Mouse (Mus musculus) spleen, postnatal 4 days (tissue): ENCODE measurements around the gene Phactr3.

Experiments
- DNase-seq, 2 experiments: peaks; one replicate each; pipeline ENCODE4 v3.0.0; 2022; ENCODE audit warnings: low spot score in 2 of 2

Gene Phactr3

DNA sequence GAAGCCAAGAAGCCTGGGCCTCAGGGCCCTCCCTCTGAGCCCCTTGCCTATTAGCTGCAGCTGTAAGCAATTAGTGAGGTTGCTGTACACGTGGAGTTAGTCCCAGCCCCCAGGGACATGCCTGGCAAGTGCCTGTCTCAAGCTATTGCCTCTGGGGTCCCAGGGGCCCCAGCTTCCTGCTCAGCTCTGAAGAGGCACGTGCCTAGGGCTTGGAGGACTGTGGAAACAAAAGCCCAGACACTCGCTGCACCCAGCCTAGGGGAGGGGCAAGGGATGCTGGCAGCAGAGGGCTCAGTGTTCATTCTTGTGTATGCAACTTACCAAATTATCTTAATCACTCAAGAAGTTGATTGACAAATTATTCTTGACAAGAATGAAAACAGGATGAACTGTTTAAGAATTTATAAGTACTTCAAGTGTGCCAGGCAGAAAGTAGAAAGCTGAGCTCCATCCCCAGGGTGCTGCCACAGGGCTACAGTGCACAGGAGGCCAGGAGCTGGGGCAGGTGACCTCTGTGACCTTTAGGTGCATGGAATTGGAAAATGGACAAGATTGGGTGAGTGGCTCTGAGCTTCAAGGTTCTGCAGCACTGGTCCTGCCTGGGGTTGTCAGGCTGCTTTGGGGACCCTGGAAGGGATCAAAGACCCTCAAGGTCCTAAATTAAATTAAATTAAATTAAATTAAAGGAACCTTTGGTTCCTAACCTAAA lies 138.5 kb downstream of the Phactr3 start:
- DNase-seq, result no peak

DNA sequence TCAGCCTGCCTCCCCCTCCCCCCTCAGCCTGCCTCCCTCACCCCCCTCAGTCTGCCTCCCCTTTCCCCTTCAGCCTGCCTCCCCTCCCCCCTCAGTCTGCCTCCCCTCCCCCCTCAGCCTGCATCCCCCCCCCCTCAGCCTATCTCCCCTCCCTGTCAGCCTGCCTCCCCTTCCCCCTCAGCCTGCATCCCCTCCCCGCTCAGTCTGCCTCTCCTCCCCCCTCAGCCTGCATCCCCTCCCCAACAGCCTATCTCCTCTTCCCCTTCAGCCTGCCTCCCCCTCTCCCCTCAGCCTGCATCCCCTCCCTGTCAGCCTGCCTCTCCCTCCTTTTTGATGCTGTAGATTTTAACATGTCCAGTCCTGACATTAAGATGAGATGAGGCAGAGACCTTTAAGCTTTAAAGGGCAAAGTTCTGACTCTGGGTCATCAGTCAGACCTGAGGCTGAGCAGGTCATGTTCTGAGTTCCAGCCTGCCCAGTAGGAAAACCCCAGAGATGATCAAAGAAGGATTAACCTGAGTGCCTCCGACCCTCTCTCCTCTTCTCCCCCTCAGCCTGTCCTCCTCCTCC lies 139.3 kb downstream of the Phactr3 start:
- DNase-seq, result no peak

DNA sequence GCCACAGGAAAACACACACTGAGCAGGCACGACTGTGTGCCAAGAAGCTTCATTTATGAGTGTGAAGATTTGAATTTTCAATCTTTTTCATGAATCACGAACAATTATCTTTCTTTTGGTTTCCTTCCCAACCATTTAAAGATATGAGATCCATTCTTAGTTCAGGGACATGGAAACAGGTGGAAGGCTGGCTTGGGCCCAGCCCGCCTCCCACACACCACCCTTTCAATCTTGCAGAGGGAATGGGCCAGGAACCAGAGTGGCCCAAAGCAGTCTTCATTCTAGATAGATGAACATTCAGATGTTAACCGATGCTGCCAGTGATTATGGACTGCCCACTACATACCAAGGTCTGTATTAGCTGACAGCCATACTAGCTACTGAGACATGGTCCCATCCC lies 144.3 kb downstream of the Phactr3 start:
- DNase-seq, result no peak

DNA sequence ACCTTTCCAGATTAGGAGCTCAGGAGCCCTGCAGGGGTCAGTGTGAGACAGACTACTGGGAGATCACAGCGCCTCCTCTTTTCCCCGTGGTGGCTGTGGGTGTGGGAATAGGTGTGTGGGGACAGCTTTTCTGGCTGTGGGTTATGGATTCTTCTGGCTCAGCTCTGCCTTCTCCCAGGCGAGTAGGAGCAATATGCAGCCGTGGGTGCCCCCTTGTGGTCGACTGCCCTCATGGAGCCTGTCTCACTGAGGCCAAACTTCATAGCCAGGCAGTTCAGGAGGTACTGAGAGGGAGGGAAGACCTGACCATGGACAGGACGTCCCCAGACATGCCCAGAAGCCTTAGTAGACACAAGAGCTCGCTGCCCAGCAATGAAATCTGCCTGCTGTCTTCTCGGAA lies 145.6 kb downstream of the Phactr3 start:
- peak; percentile 44 to 76 for DNase-seq

DNA sequence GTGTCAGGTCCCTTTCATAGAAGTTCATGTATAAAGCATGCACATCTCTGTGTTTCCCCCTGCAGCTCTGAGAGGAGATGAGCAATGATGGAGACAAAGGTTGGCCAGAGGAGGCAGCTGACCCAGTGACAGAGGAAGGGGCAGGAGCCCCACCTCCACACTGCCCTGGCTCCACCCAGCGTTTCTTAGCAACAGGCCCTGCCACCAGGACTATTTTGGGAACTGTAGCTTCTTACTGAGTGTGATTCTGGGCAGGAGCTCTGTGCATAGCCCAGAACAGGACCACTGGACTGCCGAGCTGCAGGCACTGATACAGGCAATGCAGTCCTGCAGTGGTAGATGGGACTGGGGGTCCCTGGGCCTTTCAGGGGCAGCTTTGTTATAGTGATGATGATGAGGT lies 146.7 kb downstream of the Phactr3 start:
- no peak for DNase-seq

DNA sequence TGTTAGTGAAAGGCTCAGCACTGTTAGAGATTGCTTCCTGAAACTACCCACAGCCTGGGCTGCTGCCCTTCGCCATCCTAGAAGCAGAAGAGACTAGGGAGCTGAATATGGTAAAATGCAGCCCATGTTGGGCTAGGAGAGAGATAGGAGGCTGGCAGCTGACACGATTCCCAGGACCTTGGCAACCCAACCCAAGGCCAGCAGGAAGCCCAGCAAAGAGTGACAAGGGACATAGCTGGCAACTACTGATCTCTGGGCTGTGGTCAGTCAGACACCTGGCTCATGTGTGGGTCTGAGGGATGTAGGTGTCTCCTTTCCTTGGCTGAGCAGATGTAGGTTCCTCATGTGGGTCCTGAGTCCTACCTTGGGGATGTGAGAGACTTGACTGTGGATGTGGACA lies 152.0 kb downstream of the Phactr3 start:
- no peak for DNase-seq

DNA sequence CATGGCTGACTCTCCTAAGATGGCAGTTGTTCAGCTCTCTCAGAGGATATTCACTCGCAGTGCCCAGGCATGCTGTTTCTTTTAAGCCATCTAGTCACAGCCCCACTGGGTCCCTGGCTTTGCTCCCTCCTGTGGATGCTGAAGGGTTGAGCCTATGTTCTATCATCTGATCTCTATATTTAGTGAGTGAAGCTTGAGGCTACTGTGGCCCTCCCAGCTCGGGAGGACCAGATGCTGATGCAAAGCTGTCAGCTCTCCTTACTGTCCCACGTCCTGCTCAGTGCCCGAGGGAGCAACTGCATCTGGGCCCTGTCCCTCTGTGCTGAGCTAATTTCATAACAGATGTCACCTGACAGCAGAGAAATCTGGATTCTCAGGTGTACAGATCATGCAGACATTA lies 153.6 kb downstream of the Phactr3 start:
- DNase-seq, result no peak

DNA sequence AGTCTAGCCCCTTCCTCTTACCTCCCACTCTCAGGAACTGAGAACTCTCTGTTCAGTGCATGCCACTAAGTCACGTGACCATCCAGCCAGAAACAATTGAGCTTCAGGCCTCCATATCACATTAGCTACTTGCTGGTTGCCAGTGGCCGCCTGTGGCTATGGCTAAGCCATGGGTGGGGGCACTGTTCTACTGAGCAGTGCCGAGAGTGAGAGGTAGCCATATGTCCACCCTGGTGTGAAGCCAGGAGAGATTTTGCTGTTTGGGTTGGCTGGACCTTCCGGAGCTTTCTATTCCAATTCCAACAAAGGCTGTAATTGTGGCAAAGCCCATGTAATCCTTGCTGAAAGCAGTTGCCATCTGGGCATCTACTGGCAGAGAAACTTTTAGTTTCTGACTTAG lies 155.4 kb downstream of the Phactr3 start:
- no peak for DNase-seq

DNA sequence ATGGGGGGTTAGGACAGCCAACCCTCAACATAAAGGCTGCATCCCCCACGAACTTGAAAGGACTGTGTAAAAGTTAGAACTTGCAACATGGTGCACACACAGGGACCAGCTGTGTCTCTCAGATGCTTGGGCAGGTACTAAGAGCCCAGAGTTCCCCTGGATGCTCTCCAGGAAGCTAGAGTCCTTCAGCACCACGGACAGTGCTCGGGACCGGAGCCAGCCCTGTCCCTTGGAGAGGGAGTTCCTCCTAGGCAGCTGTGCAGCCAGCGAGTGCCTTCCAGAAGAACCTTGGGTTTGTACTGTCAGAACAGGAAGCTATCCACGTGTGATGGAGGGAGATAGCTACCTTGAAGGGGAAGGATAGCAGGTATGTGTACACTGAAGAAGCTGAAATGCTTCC lies 158.4 kb downstream of the Phactr3 start:
- DNase-seq, result no peak

DNA sequence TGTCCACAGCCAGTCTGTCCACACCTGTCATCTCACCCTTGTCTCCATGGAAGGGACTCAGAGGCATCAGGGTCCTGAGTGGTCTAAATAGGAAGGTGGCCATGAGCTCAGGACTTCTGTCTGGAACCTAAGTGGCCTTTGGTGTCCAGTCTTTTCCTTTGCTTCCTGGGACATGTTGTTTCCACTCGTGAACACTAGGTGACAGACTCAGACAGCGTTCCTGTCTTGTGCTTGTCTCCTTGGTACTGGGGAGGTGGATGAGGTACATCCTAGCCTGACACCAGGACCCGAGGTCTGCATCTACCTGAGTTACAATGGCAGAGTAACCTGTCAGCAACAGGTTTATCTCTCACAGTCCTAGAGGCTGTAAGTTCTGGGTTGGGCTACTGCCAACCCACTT lies 162.4 kb downstream of the Phactr3 start:
- DNase-seq, result no peak

DNA sequence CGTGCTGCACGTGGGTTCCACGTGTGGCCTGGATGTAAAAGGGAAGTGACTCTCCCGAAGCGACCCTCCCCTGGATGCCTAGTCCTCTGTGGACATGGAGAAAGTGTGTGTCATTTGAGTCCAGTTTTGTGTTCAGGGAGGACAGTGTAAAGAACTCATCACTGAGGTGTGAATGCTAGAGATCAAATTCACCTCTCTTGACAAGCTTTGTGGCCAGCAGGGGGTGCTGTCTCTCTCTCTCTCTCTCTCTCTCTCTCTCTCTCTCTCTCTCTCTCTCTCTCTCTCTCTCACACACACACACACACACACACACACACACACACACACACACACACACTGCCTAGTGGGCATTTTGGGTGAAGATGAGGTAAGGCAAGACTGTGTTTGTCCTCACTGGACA lies 168.5 kb downstream of the Phactr3 start:
- no peak for DNase-seq

DNA sequence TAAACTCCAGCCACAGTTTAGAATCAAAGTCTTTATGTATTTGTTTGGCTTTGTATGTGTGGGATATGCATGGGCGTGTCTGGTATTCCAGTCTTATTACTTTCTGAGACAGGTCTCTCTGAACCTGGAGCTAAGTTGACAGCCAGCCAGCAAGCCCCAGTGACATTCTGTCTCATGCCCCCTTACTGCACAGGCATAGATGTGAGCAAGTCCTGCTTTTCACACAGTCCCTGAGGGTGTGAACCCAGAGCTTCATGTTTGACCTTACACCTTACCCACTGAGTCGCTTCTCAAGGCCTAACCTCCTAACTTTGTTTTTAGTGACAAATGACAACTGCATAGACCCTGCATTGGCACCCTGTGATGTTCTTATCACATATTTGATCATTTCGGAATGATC lies 169.9 kb downstream of the Phactr3 start:
- DNase-seq, result no peak

DNA sequence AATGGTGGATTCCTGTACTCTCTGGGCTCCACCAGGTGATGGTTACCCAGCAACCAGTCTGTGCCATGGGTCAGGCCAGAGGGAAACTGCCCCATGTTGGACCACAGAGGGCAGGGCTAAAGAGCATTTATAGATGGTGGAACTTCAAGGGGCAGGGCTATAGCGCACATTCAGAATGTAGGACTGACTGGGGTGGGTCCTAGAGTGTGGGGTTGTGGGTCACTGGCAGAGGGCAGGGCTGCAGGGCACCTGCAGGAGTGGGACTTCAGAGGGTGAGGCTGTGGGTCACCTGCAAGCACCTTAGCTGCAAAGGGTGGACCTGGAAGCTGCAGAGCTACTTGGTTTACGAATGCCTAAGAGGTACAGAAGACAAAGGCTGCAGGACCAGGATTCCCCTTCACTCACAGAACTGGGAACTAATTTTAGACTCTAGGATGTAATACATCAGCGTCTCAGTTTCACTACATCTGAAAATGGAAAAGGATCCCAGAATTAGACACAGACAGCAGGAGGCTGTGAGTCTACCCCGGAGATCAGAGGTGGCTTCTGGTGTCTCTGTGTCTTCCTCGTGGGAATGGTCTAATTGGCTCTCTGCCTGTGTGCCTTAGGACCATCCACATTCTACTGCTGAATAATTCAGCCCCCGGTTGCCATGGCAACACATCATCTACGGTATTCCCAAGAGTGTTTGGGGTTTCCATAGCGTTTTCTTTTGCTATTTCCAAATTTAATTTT lies 184.8 kb downstream of the Phactr3 start:
- no peak for DNase-seq

DNA sequence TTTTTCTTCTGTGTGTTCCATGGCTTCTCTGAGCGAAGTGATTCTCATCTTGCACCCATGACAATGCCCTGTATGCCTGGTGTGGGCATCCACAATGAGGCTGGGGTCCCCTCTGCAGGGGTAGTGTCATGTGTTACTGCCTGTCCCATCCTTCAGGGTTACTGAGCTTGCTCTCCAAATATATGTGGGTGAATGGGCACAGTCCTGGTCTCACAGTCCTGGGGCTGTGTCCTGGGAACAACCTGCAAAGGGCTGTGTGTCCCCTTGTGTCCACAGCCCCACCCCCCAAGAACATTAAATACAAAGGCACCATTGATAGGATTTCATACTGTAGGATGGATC lies 185.4 kb downstream of the Phactr3 start:
- no peak for DNase-seq

DNA sequence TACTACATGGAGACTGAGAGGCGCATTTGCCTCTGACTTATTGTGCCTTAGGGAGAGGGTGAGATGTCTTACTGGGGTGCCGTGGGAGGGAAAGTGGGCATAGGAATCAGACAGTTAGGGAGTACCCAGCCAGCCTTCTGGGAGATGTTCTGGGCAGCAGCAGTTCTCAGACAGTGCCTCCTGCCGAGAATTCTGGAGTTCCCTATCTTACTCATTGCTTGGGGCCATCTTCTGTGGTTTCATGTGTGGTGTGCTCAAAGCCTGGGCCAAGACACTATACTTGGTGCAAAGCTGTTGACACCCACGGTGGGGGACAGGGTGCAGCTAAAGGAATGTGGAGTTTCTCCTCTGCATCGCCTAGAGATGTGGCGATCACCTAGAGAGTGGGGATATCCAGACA lies 185.9 kb downstream of the Phactr3 start:
- DNase-seq, result no peak

DNA sequence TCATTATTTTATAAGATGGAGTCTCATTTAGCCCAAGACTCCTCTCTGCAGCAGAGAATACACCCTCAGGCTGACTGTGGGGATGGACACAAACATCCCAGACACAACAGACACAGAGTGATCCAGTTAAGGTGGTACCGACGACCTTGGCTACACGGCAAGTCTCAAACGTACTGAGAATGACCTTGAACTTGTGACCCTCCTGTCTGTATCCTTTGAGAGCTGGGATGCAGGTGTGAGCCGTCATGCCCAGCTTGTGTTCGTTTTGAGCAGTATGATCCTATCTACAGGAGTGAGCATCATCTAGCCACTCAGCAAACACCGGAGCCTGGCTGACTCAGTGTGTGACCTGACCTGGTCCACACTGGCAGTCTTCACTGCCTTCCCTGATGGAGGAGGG lies 194.8 kb downstream of the Phactr3 start:
- no peak for DNase-seq

DNA sequence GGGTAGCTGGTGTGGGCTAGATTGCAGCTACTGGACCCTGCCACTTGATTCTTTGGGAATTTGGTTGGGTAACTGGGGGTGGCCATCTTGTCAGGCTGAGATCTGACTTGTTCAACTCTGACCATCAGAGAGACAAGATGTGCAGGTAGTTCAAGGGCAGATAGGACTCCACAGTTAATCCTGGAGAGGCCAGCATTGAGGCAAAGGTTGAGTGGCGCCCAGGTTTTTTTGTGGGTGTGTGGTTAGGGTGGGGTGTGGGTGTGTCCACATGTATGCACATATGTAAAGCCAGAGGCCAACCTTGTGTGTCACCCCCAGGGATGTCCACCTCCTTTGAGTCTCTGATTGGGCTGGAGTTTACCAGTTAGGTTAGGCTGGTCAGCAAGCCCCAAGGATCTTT lies 197.5 kb downstream of the Phactr3 start:
- DNase-seq, result no peak

DNA sequence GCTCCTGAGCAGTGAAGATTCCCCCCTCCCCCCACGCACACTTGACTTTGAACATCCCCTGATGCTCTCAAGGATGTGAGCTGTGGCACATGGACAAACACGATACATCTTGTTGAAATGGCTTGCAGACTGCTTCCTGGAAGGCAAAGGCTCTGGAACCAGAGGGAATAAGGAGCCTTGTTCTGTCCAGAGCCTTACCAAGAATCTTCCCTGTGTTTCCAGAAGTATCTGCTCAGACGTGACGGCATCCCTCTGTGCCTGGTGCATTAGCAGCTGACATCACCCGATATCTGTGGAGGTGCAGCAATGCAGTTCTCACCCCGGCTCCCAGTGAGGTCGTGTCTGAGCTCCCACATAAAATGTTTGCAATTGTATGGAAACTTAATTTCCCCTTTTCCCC lies 201.0 kb downstream of the Phactr3 start:
- DNase-seq, result no peak

DNA sequence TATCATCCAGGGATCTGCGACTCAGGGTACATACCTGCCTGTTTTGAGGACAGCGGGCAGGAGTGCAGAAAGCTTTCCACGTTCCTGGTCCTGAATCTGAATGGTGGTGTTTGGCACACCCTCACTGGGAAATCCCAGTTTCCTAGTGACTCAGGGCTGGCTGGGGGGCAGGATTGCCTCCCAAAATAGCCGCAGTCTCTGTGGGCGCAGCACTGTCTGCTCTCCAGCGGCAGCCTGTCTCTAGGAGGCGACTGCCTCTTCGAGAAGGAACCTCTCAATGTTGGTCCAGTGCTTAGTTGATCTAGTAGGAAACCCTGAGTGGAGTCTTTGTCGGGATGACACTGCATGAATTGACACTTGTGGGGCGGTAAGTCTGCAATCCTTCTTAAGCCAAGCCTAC lies 202.5 kb downstream of the Phactr3 start:
- peak; percentile 9 to 54 for DNase-seq

DNA sequence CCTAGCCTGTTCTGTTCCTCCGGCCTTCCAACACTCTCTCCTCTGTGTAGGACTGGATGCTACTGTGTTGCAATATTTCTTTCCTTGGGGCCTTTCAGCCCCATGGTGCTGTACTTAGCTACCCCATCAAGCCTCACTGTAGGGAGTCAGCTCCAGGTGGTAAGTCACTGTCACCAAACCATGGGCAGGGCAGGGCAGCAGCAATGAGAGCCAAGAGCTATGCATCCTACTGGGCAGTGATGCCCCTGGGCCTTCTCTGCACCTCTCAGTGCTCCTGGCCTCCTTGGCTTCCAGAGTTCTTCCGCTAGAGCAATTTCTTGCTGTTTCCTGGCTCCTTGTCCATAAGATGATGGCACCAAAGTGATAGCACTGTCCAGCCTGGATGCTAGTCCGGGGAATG lies 205.6 kb downstream of the Phactr3 start:
- no peak for DNase-seq

DNA sequence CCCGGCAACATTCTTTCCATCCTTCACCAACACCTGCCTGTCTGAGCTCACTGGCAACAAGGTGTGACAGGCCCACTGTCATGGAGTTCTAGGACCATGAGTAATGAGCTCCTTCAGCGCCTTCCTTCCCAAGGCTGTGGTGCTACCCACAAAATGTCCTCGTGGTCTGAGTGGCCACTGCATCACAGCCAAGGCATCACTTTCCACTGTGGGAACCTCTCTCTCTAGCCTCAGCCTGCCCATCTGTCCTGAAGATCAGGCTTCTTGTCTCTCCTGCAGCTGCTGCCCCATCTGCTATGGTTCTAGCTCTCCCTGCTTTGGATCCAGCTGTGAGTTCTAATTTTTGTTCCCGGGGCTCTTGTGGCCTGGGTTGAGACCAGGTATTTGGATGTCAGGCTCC lies 206.0 kb downstream of the Phactr3 start:
- peak in 1 of 2 experiments; percentile 6 for DNase-seq

DNA sequence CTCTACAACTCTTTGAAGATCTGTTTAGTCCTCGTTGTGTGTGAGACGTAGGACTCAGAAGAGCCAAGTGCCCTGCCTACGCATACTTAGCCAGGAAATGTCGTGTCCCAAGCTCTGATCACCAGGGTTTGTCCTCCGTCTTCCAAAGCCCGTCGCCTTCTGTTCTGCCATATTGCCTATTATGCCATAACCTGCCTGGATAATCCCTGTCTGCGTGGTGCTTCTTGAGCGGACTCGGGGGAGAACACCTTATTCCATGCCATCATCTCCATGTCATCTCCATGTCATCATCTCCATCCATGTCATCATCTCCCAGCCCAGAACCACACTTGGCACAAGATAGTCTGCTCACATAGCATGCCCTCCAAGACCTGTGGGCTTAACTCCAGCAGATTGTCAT lies 207.3 kb downstream of the Phactr3 start:
- DNase-seq, result no peak

DNA sequence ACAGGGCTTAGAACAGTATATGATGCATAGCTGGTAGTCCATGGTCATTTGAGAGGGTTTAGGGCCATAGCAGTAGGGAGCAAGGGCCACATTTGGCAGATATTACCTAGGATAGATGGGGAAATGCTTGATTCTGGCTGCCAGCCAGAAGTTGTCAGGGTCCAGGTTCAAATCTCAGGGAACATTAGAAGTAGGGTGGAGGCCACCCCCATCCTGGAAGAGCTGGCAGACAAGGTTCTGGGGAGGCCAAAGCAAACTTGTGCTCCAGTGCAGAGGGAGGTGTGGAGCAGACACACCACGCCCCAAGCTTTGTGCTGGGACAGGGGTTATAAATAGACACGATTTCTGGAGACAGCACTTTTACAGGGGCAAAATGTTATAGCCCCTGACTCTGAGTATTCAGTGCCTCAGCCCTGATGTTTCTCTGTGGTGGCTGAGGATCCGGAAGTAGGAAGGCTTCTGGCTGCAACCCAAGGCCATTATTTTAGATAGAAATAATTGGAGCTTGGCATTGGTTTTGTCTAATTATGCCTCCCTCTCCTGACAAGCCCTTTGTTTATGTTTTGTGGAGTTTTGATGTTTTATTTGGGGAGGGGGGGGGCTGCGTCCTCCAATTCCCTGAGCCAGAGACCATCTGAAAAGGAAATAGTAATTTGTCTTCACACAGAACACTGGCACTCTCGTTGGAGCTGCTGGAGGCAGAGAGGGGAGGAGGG lies 208.1 kb downstream of the Phactr3 start:
- DNase-seq, result no peak
